Mouse (Mus musculus): ENCODE results near the gene Ldlrad3. TPM values are rescaled to one million over a fixed set of nuclear protein-coding genes. Genes with fewer than 3 reads are reported as not detected.
A peak's percentile ranks its signal among the peaks of the same experiment; 100 is the strongest.

Gene Ldlrad3
- polyA plus RNA-seq, 1 experiment from 2014 or later = 30.0 TPM

DNA sequence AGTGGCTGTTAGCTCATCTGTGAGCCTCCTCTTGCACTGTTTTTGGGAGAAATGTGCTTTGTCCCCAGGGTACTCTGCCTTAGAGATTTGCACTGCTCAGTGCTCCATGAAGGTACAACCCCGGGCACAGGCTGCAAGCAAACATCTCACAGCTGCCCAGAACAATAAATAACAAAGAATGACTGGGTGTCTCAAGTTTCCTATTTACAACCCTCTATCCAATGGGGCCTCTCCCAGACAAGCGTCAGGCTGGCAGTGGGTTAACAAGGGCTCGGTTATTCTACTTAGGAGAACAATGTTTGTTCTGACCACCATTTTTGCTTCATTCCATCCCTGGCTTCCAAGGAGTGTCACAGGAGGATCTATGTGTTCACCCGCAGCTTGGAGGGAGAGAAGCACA, 25.9 kb upstream of the Ldlrad3 start:
- Histone ChIP-seq H3K9ac (replicated peaks; ENCODE audit: low read depth, low read length) (no peak overlapping the region), H3K9me3 (ENCODE audit: control insufficient read depth, low read length) (no peaks in the 10 kb centered on the region), H3K27me3 (ENCODE audit: control insufficient read depth, insufficient read depth, low read length) (no peaks in the 10 kb centered on the region), H3K27ac (ENCODE audit: low read depth, low read length) (no peak overlapping the region), H3K36me3 (ENCODE audit: control insufficient read depth, insufficient read depth, low read length) (no peaks in the 10 kb centered on the region), H3K4me2 (ENCODE audit: low read depth, low read length) (no peak overlapping the region), H3K4me3 (ENCODE audit: low read depth, low read length) (no peak overlapping the region), H3K4me1 (ENCODE audit: control insufficient read depth, insufficient read depth, low read length) (no peaks in the 10 kb centered on the region)
- WGBS = 8% methylated on average over 4 of the region's 4 CpGs
- no peak for ATAC-seq (ENCODE audit: low read depth)

- H3K36me3 ChIP-seq (ENCODE audit: control insufficient read depth, insufficient read depth, low read length) = no peaks in the 10 kb centered on the region
- H3K4me1 ChIP-seq (ENCODE audit: control insufficient read depth, insufficient read depth, low read length) = peaks cover 12% of the 10 kb centered on the region; the same call in 1 of the 2 replicates
- peak overlapping the region; percentile 62 for H3K27ac ChIP-seq (ENCODE audit: low read depth, low read length)
- peak; percentile 52; the same call in 1 of the 2 replicates for ATAC-seq (ENCODE audit: low read depth)
- H3K9ac ChIP-seq (replicated peaks; ENCODE audit: low read depth, low read length) = peak overlapping the region; percentile 43; the same call in 1 of the 2 replicates
- no peak overlapping the region; the same call in 1 of the 2 replicates for H3K4me3 ChIP-seq (ENCODE audit: low read depth, low read length)
- 5% methylated on average over 14 of the region's 14 CpGs for WGBS
- no peaks in the 10 kb centered on the region for H3K27me3 ChIP-seq (ENCODE audit: control insufficient read depth, insufficient read depth, low read length)
- H3K9me3 ChIP-seq (ENCODE audit: control insufficient read depth, low read length) = no peaks in the 10 kb centered on the region
- peak overlapping the region; percentile 29; the same call in 1 of the 2 replicates for H3K4me2 ChIP-seq (ENCODE audit: low read depth, low read length)
Measured at GRCm38 (mm10) chr2:102205672-102206399, 19.7 kb upstream of the Ldlrad3 start.

- no peaks in the 10 kb centered on the region for H3K9me3 ChIP-seq (ENCODE audit: control insufficient read depth, low read length)
- H3K27me3 ChIP-seq (ENCODE audit: control insufficient read depth, insufficient read depth, low read length) = no peaks in the 10 kb centered on the region
- no peak overlapping the region for H3K27ac ChIP-seq (ENCODE audit: low read depth, low read length)
- H3K4me1 ChIP-seq (ENCODE audit: control insufficient read depth, insufficient read depth, low read length) = peaks cover 12% of the 10 kb centered on the region; the same call in 1 of the 2 replicates
- no peak overlapping the region for H3K4me3 ChIP-seq (ENCODE audit: low read depth, low read length)
- no peaks in the 10 kb centered on the region for H3K36me3 ChIP-seq (ENCODE audit: control insufficient read depth, insufficient read depth, low read length)
- no peak overlapping the region for H3K4me2 ChIP-seq (ENCODE audit: low read depth, low read length)
- no peak for ATAC-seq (ENCODE audit: low read depth)
- H3K9ac ChIP-seq (replicated peaks; ENCODE audit: low read depth, low read length) = no peak overlapping the region
Measured at GRCm38 (mm10) chr2:102203478-102203877, 17.3 kb upstream of the Ldlrad3 start.

- Histone ChIP-seq H3K27me3 (ENCODE audit: control insufficient read depth, insufficient read depth, low read length) (no peaks in the 10 kb centered on the region), H3K4me2 (ENCODE audit: low read depth, low read length) (no peak overlapping the region), H3K4me3 (ENCODE audit: low read depth, low read length) (no peak overlapping the region), H3K9me3 (ENCODE audit: control insufficient read depth, low read length) (no peaks in the 10 kb centered on the region), H3K9ac (replicated peaks; ENCODE audit: low read depth, low read length) (no peak overlapping the region), H3K4me1 (ENCODE audit: control insufficient read depth, insufficient read depth, low read length) (peaks cover 12% of the 10 kb centered on the region; the same call in 1 of the 2 replicates), H3K36me3 (ENCODE audit: control insufficient read depth, insufficient read depth, low read length) (no peaks in the 10 kb centered on the region), H3K27ac (ENCODE audit: low read depth, low read length) (0 out of 2 replicates have a peak overlapping the region, but pooled peaks have one; percentile 13)
- no peak for ATAC-seq (ENCODE audit: low read depth)
- 52% methylated on average over 2 of the region's 2 CpGs for WGBS
Measured at GRCm38 (mm10) chr2:102202211-102202770, 16.1 kb upstream of the Ldlrad3 start.

DNA sequence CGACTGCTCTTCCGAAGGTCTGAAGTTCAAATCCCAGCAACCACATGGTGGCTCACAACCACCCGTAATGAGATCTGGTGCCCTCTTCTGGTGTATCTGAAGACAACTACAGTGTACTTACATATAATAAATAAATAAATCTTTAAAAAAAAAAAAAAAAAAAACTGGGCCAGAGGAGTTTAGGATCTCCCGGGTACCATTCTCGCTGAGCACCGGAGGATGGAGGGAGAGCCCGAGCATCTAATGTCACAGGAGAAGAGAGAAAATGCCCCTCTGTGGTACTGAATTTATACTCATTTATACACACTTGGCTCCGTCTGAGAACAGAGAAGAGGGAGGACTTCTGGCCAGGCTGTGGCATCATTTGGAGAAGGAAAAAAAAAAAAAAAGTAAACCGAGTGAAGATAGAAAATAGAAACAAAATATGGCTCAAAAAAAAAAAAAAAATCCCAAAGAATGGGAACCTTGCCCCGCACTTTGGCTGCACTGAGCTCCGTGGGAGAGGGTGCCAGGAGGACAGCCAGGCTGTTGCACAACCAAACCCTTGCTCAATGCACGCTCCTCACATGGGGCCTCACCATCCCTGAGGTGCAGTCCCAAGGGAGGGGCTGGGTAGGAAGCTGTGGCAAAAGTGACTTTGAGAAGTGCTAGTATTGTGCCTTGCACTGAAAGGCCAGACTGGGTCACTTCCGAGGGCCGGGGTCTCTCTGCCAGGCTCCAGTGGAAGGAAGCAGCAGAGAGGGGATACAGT, 15.2 kb upstream of the Ldlrad3 start:
- Histone ChIP-seq H3K27ac (ENCODE audit: low read depth, low read length) (no peak overlapping the region), H3K36me3 (ENCODE audit: control insufficient read depth, insufficient read depth, low read length) (no peaks in the 10 kb centered on the region), H3K9ac (replicated peaks; ENCODE audit: low read depth, low read length) (no peak overlapping the region), H3K4me3 (ENCODE audit: low read depth, low read length) (no peak overlapping the region), H3K4me1 (ENCODE audit: control insufficient read depth, insufficient read depth, low read length) (peaks cover 12% of the 10 kb centered on the region; the same call in 1 of the 2 replicates), H3K27me3 (ENCODE audit: control insufficient read depth, insufficient read depth, low read length) (no peaks in the 10 kb centered on the region), H3K4me2 (ENCODE audit: low read depth, low read length) (no peak overlapping the region), H3K9me3 (ENCODE audit: control insufficient read depth, low read length) (no peaks in the 10 kb centered on the region)
- 74% methylated on average over 11 of the region's 14 CpGs for WGBS
- 0 out of 2 replicates have a peak, but pooled peaks have one; percentile 48 for ATAC-seq (ENCODE audit: low read depth)

- ATAC-seq (ENCODE audit: low read depth) = no peak
- H3K36me3 ChIP-seq (ENCODE audit: control insufficient read depth, insufficient read depth, low read length) = no peaks in the 10 kb centered on the region
Measured at GRCm38 (mm10) chr2:102197332-102197731, 11.1 kb upstream of the Ldlrad3 start.

DNA sequence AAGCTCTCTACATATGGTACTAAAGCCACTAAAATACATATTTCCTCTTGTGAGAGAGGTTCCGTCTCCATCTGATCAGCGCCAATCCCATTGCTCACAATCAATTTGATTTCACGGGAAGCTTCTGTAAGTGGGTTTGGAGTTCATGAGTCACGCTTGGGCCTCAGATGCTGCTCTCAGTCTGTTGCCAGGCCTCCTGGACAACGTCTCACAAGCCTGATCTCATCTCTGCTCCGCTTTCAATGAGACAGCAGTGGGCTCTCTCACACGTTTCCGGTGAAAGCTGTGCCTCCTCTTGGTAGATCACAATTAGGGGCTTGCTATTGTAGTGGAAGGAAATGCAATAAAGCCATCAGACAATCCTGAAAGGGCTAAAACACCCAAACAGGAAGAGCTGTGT, 10.5 kb upstream of the Ldlrad3 start:
- no peak overlapping the region for H3K27ac ChIP-seq (ENCODE audit: low read depth, low read length)
- WGBS = 46% methylated on average over 8 of the region's 8 CpGs

More at GRCm38 (mm10) chr2:102197332-102197731, 11.1 kb upstream of the Ldlrad3 start:
- Histone ChIP-seq H3K27ac (ENCODE audit: low read depth, low read length) (no peak overlapping the region), H3K9me3 (ENCODE audit: control insufficient read depth, low read length) (no peaks in the 10 kb centered on the region), H3K4me1 (ENCODE audit: control insufficient read depth, insufficient read depth, low read length) (peaks cover 3% of the 10 kb centered on the region; the same call in 1 of the 2 replicates), H3K4me3 (ENCODE audit: low read depth, low read length) (no peak overlapping the region), H3K9ac (replicated peaks; ENCODE audit: low read depth, low read length) (no peak overlapping the region), H3K4me2 (ENCODE audit: low read depth, low read length) (no peak overlapping the region), H3K27me3 (ENCODE audit: control insufficient read depth, insufficient read depth, low read length) (no peaks in the 10 kb centered on the region)
- WGBS = 85% methylated on average over 1 of the region's 1 CpGs

DNA sequence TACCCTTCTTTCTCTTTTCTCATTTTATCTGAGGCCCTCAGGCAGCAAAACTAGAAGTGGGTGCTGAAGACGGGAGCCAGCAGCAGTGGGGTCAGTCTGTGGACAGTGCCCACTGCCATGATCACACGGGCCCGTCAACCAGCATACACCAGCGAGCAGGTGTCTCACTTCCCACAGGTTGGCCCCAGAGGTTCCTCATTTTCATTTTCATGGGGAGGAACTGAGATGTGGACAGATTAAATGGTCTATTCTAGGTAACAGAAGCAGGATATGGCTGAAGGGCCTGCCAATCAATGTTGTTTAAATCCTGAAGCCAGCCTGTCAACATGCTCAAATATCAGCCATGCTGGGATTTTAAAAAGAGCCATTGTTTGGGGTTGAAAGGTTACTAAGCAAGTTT, 9.3 kb upstream of the Ldlrad3 start:
- no peak overlapping the region for H3K27ac ChIP-seq (ENCODE audit: low read depth, low read length)
- H3K36me3 ChIP-seq (ENCODE audit: control insufficient read depth, insufficient read depth, low read length) = no peaks in the 10 kb centered on the region
- H3K4me3 ChIP-seq (ENCODE audit: low read depth, low read length) = no peak overlapping the region
- no peaks in the 10 kb centered on the region for H3K9me3 ChIP-seq (ENCODE audit: control insufficient read depth, low read length)
- no peak overlapping the region for H3K9ac ChIP-seq (replicated peaks; ENCODE audit: low read depth, low read length)
- H3K4me2 ChIP-seq (ENCODE audit: low read depth, low read length) = no peak overlapping the region
- H3K4me1 ChIP-seq (ENCODE audit: control insufficient read depth, insufficient read depth, low read length) = no peaks in the 10 kb centered on the region
- H3K27me3 ChIP-seq (ENCODE audit: control insufficient read depth, insufficient read depth, low read length) = no peaks in the 10 kb centered on the region
- WGBS = 87% methylated on average over 4 of the region's 4 CpGs
- no peak for ATAC-seq (ENCODE audit: low read depth)

More for the DNA sequence above, 10.5 kb upstream of the Ldlrad3 start:
- Histone ChIP-seq H3K4me1 (ENCODE audit: control insufficient read depth, insufficient read depth, low read length) (no peaks in the 10 kb centered on the region), H3K4me2 (ENCODE audit: low read depth, low read length) (no peak overlapping the region), H3K9me3 (ENCODE audit: control insufficient read depth, low read length) (no peaks in the 10 kb centered on the region), H3K9ac (replicated peaks; ENCODE audit: low read depth, low read length) (no peak overlapping the region), H3K36me3 (ENCODE audit: control insufficient read depth, insufficient read depth, low read length) (no peaks in the 10 kb centered on the region), H3K27me3 (ENCODE audit: control insufficient read depth, insufficient read depth, low read length) (no peaks in the 10 kb centered on the region), H3K4me3 (ENCODE audit: low read depth, low read length) (no peak overlapping the region)
- no peak for ATAC-seq (ENCODE audit: low read depth)

DNA sequence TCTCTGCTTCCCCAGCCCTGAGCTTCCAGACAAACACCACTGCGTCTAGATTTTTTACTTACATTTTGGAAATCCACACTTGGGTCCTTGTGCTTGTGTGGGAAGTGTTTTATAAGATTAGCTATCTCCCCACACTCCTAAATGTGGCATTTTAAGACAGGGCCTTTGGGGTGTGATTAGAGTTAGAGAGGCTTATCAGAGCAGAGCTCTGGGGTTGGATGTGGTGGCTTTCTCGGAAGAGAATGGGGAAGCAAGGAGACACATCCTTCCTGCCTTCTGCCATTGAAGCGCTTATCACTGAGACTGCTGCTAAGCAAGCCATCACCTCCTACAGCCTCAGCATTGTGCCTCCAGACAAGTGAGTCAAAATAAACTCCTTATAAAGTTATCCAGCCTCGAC, 8.1 kb upstream of the Ldlrad3 start:
- H3K9ac ChIP-seq (replicated peaks; ENCODE audit: low read depth, low read length) = no peak overlapping the region
- no peak overlapping the region for H3K4me3 ChIP-seq (ENCODE audit: low read depth, low read length)
- ATAC-seq (ENCODE audit: low read depth) = no peak
- no peaks in the 10 kb centered on the region for H3K4me1 ChIP-seq (ENCODE audit: control insufficient read depth, insufficient read depth, low read length)
- no peak overlapping the region for H3K4me2 ChIP-seq (ENCODE audit: low read depth, low read length)
- 86% methylated on average over 4 of the region's 4 CpGs for WGBS
- no peaks in the 10 kb centered on the region for H3K27me3 ChIP-seq (ENCODE audit: control insufficient read depth, insufficient read depth, low read length)
- no peaks in the 10 kb centered on the region for H3K36me3 ChIP-seq (ENCODE audit: control insufficient read depth, insufficient read depth, low read length)
- H3K27ac ChIP-seq (ENCODE audit: low read depth, low read length) = no peak overlapping the region
- no peaks in the 10 kb centered on the region for H3K9me3 ChIP-seq (ENCODE audit: control insufficient read depth, low read length)

All from neural tube, embryonic 14.5 days (tissue).